Mouse (Mus musculus): ENCODE measurements at regions not wholly inside any gene's neighbourhood (a gene's known extent, or its start where the extent isn't known, plus 50 kb on each side); places are given as distances from the start of the nearest gene placed in this dataset.

GRCm38 (mm10) chr9:89828156-89828555 is 81.6 kb upstream of the Rasgrf1 start:
- Histone ChIP-seq H3K4me3 (ENCODE audit: insufficient read depth, low read depth, low read length) (no peak overlapping the region), H3K4me1 (ENCODE audit: control insufficient read depth, insufficient read depth, low read length) (no peaks in the 10 kb centered on the region), H3K9ac (ENCODE audit: low read depth, low read length) (no peak overlapping the region), H3K79me2 (ENCODE audit: control insufficient read depth, insufficient read depth, low read length) (no peaks in the 10 kb centered on the region), H3K36me3 (ENCODE audit: control insufficient read depth, insufficient read depth, low read length) (no peaks in the 10 kb centered on the region), H3K27ac (replicated peaks; ENCODE audit: insufficient read depth, low read depth, low read length) (no peak overlapping the region), H3K27me3 (ENCODE audit: control insufficient read depth, insufficient read depth, low read length) (no peaks in the 10 kb centered on the region)
- DNase-seq (ENCODE audit: extremely low read depth, low read depth, low spot score) = no peak
- no peak for TF ChIP-seq CTCF (IDR thresholded peaks at IDR 0.05; ENCODE audit: low read depth, low read length)
- TF ChIP-seq POLR2A (IDR thresholded peaks at IDR 0.05; ENCODE audit: extremely low read depth, insufficient read depth, low read length) = no peak
- WGBS = 78% methylated on average over 5 of the region's 5 CpGs

DNA sequence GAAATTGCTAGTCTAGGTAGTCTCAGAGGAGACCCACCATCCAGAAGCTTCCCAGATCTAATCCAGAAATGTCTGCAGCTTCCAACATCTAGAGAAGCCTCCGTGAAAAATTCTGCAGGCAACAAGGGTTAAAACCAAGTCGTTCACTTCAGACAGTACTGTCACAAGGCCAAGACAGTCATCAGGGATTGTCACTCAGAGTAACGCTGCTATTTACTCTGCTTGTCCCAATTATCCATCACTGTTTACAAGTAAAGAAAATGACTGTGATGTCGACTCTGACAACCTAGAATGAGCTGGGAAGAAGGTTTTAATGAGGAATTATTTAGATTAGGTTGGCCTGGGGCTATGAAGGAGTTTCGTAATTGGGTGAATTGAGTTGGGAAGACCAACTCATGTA is 82.1 kb upstream of the Rasgrf1 start:
- TF ChIP-seq CTCF (IDR thresholded peaks at IDR 0.05; ENCODE audit: low read depth, low read length) (no peak), POLR2A (IDR thresholded peaks at IDR 0.05; ENCODE audit: extremely low read depth, insufficient read depth, low read length) (no peak)
- Histone ChIP-seq H3K27ac (replicated peaks; ENCODE audit: insufficient read depth, low read depth, low read length) (no peak overlapping the region), H3K36me3 (ENCODE audit: control insufficient read depth, insufficient read depth, low read length) (no peaks in the 10 kb centered on the region), H3K27me3 (ENCODE audit: control insufficient read depth, insufficient read depth, low read length) (no peaks in the 10 kb centered on the region), H3K9ac (ENCODE audit: low read depth, low read length) (no peak overlapping the region), H3K4me1 (ENCODE audit: control insufficient read depth, insufficient read depth, low read length) (no peaks in the 10 kb centered on the region), H3K4me3 (ENCODE audit: insufficient read depth, low read depth, low read length) (no peak overlapping the region), H3K79me2 (ENCODE audit: control insufficient read depth, insufficient read depth, low read length) (no peaks in the 10 kb centered on the region)
- 51% methylated on average over 5 of the region's 5 CpGs for WGBS
- DNase-seq (ENCODE audit: extremely low read depth, low read depth, low spot score) = no peak

- H3K27ac ChIP-seq (replicated peaks; ENCODE audit: insufficient read depth, low read depth, low read length) = no peak overlapping the region
- no peaks in the 10 kb centered on the region; the same call in 1 of the 2 replicates for H3K4me1 ChIP-seq (ENCODE audit: control insufficient read depth, insufficient read depth, low read length)
- H3K36me3 ChIP-seq (ENCODE audit: control insufficient read depth, insufficient read depth, low read length) = no peaks in the 10 kb centered on the region
- H3K79me2 ChIP-seq (ENCODE audit: control insufficient read depth, insufficient read depth, low read length) = no peaks in the 10 kb centered on the region
- TF ChIP-seq POLR2A (IDR thresholded peaks at IDR 0.05; ENCODE audit: extremely low read depth, insufficient read depth, low read length) (no peak), CTCF (IDR thresholded peaks at IDR 0.05; ENCODE audit: low read depth, low read length) (peak; percentile 80)
- H3K27me3 ChIP-seq (ENCODE audit: control insufficient read depth, insufficient read depth, low read length) = no peaks in the 10 kb centered on the region
- H3K9ac ChIP-seq (ENCODE audit: low read depth, low read length) = no peak overlapping the region
- peak; percentile 66 for DNase-seq (ENCODE audit: extremely low read depth, low read depth, low spot score)
- WGBS = 34% methylated on average over 24 of the region's 24 CpGs
- H3K4me3 ChIP-seq (ENCODE audit: insufficient read depth, low read depth, low read length) = no peak overlapping the region
Observed at GRCm38 (mm10) chr9:89826712-89827548, 82.8 kb upstream of the Rasgrf1 start.

DNA sequence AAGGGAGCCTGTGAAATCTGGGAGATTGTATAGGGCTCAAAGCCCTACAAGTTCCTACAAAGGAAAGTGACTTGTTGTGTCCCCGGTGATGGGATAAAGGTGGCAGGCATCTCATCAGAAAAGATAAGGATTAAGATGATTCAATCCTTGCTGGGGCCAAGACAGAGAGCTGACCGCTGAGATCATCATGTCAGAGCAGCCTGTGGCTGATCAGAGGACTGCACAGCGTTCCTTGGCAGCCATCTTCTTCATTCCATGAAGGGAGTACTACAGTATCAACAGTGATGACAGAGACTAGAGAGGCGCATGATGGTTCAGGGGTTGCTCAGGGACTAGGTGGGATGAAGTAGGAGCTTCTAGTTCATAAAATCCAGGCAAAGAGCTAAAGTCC is 83.6 kb upstream of the Ankrd34c start:
- Histone ChIP-seq H3K27me3 (ENCODE audit: control insufficient read depth, insufficient read depth, low read length) (no peaks in the 10 kb centered on the region), H3K4me3 (ENCODE audit: insufficient read depth, low read depth, low read length) (no peak overlapping the region)
- WGBS = 90% methylated on average over 4 of the region's 4 CpGs

GRCm38 (mm10) chr9:89821109-89821852 is 83.0 kb upstream of the Ankrd34c start:
- TF ChIP-seq CTCF (IDR thresholded peaks at IDR 0.05; ENCODE audit: low read depth, low read length) (no peak), POLR2A (IDR thresholded peaks at IDR 0.05; ENCODE audit: extremely low read depth, insufficient read depth, low read length) (no peak)
- H3K4me3 ChIP-seq (ENCODE audit: insufficient read depth, low read depth, low read length) = no peak overlapping the region
- no peaks in the 10 kb centered on the region for H3K36me3 ChIP-seq (ENCODE audit: control insufficient read depth, insufficient read depth, low read length)
- no peak overlapping the region for H3K27ac ChIP-seq (replicated peaks; ENCODE audit: insufficient read depth, low read depth, low read length)
- no peak for DNase-seq (ENCODE audit: extremely low read depth, low read depth, low spot score)
- H3K79me2 ChIP-seq (ENCODE audit: control insufficient read depth, insufficient read depth, low read length) = no peaks in the 10 kb centered on the region
- 66% methylated on average over 20 of the region's 20 CpGs for WGBS
- H3K27me3 ChIP-seq (ENCODE audit: control insufficient read depth, insufficient read depth, low read length) = no peaks in the 10 kb centered on the region
- no peak overlapping the region for H3K9ac ChIP-seq (ENCODE audit: low read depth, low read length)
- no peaks in the 10 kb centered on the region; the same call in 1 of the 2 replicates for H3K4me1 ChIP-seq (ENCODE audit: control insufficient read depth, insufficient read depth, low read length)

More for the DNA sequence above, 83.6 kb upstream of the Ankrd34c start:
- no peak overlapping the region for H3K27ac ChIP-seq (replicated peaks; ENCODE audit: insufficient read depth, low read depth, low read length)
- no peak for DNase-seq (ENCODE audit: extremely low read depth, low read depth, low spot score)
- H3K4me1 ChIP-seq (ENCODE audit: control insufficient read depth, insufficient read depth, low read length) = no peaks in the 10 kb centered on the region; the same call in 1 of the 2 replicates
- no peaks in the 10 kb centered on the region for H3K36me3 ChIP-seq (ENCODE audit: control insufficient read depth, insufficient read depth, low read length)
- H3K79me2 ChIP-seq (ENCODE audit: control insufficient read depth, insufficient read depth, low read length) = no peaks in the 10 kb centered on the region
- TF ChIP-seq CTCF (IDR thresholded peaks at IDR 0.05; ENCODE audit: low read depth, low read length) = no peak
- TF ChIP-seq POLR2A (IDR thresholded peaks at IDR 0.05; ENCODE audit: extremely low read depth, insufficient read depth, low read length) = no peak
- H3K9ac ChIP-seq (ENCODE audit: low read depth, low read length) = no peak overlapping the region

All from liver, adult 2 months (tissue).